Mouse (Mus musculus) liver, embryonic 14.5 days (tissue): ENCODE measurements at regions not wholly inside any gene's neighbourhood (a gene's known extent, or its start where the extent isn't known, plus 50 kb on each side); places are given as distances from the start of the nearest gene placed in this dataset.

ENCODE experiments used
- CTCF ChIP-seq: IDR thresholded peaks from 2 replicates; pipeline ENCODE4 v1.5.1; 2016; ENCODE audit warnings: antibody characterized with exemption, low read depth, control low read depth
- EP300 ChIP-seq: IDR thresholded peaks from 2 replicates; pipeline ENCODE4 v1.6.1; 2016; ENCODE audit warnings: antibody characterized with exemption, low read depth

DNA sequence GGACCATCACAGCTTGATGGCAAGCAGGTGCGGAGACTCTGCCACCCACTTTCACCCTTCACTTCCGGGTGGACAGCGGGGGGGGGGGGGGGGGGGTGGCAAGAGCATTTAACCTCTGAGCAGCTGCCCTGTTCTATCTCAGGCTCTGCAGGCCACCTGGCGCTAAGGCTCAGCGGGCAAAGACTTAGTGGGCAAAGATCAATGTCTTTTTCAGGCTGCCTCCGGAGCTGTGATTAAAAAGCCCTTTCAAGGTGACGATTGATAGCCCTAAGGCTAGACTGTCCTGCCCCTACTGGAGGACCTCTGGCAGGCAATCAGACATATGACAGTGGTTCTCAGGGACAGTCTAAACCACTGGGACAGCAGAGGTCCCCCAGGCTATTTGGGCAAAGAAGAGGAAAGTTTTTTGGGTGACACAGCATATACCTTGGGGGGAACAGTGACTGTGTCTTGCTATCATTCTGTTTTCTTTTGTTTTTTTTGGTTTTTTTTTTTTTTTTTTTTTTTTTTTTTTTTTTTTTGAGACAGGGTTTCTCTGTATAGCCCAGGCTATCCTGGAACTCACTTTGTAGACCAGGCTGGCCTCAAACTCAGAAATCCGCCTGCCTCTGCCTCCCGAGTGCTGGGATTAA, 54.1 kb upstream of the Sec14l1 start:
- TF ChIP-seq CTCF: no peak
- TF ChIP-seq EP300: peak; percentile 39; the same call in 1 of the 2 replicates
